Mouse (Mus musculus): Measurements from ENCODE around the gene Anks3.

Gene Anks3

DNA sequence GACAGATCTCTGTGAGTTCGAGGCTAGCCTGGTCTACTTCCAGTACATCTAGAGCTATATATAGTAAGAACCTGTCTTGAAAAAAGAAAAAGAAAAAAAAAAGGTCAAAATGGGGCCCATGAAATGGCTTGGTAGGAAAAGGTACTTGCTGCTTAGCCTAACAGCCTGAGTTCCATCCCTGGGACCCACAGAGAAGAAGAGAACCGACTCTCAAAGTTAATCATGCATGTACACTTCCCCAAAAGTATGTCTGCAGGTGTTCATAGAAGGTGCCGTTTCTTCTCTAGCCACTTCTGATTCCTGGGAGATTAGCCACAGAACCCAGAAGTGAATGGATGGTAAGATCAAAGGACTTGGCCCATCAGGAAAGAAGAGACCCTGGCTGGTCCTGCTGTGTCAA is 4.4 kb upstream of the Anks3 start:
- DNase-seq (ENCODE audit: low read depth, low spot score) = no peak

DNA sequence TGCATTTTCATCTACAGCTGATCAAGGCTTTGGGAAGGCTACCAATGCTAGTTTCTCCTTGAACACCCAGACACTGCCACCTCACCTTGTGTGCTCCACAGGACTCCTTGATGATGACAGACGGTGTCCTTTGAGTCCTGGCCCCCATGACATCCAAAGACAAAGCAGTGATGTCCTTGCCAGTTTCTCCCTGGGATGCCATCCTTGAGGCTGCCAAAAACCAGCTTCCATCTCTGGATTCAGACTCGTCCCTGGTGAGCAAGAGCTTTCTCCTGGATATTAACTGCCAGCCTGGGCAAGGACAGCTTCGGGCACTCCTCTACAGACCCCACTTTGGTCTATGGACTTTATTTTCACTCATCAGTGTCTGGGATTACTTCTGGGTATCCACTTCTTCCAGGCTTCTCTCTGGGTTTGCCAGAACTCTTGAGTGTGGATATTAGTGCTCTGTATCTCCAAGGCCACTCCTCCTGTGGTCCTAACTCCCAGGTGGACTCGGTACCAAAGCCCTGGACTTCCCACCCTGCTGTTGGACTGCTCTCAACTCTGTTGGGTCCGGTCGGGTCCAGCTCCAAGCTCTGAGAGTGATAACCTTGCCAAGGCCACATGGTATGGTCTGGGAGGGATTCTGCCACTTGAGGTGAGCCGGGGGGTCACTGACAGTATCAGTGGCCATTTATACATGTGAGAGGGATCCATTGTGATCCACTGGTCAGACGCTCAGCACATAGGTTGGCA is 1.6 kb upstream of the Anks3 start:
- DNase-seq (ENCODE audit: low read depth, low spot score) = no peak

DNA sequence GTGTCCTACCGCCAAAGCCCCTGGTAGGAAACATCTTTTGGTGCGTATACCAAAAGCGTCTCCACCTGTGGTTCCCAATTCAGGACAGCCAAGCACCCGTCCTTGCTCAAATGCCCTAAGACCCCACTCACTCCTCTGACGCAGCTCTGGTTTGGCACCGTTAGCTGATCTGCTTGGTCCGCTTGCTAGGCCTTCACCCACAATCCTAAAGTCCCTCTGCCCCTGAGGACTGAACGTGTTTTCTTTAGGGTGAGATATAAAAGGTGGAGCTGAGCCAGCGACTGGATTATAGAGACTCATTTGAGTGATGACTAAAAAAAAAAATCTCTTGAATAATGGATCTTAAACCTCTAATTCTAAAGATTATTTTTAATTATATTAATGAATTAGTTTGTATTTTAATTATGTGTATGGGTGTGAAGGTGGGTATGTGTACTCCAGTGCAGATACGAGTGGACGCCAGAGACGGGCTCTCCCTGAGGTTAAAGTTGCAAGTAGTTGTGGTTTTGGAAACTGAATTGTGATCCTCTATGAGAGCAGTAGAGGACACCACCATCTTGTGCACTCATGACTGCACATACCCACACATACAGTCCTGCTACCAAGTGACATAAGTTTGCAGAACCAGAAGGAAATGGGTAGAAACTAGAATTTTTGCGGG is 856 bp upstream of the Anks3 start:
- no peak for DNase-seq (ENCODE audit: low read depth, low spot score)

DNA sequence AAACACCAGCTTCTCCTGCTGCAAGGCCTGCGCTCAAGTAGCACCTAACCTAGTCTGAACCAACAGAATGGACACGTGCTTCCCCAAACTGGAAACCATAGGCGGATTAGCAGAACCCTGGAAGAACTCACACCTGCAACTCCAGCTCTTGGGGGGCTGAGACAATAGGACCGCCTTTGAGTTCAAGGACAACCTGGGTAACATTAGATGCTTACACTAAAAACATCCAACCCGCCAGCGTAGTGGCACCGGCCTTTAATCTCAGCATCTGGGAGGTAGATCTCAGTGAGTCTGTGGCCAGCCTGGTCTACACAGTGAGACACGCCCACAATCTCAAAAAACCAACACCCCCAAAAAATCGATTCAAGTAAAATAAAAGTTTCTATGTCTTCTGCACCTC is 659 bp downstream of the Anks3 start:
- no peak for DNase-seq (ENCODE audit: low read depth, low spot score)

DNA sequence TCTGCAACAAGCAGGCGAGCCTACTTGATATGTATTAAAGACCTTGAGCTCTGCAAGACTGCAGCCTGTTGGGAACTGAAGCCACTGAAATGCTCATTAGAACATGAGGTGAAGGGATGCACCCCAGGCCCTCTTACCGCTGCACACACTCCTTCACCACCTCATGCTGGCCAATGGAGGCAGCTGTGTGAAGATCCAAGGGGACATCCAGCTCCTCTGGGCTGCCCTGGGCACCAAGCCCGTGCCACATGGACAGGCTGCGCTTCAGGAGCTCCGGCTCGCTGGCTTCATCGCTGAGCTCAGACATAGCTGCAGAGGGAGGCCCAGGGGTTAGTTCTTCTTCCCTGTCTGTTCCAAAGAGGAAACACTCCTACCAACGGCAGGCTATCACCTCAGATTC is 3.7 kb downstream of the Anks3 start:
- no peak for DNase-seq (ENCODE audit: low read depth, low spot score)

DNA sequence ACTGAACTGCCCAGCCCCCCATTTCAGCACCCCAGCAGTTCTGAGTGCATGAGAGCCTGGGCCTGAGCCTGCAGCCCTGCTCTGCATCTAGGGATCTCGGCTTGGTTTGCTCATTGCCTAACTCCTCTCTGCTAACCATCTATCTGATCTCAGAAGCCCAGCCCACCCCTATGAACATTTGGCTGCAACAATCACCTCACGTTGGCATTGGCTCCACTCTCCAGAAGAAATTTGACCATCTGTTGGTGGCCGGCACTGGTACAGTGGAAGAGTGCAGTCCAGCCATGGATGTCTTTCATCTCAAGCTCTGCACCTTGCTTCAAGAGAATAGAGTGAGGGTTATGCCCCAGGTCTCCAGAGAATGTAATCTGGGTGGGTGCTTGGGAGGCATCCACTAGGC is 6.6 kb downstream of the Anks3 start:
- DNase-seq (ENCODE audit: low read depth, low spot score) = no peak

DNA sequence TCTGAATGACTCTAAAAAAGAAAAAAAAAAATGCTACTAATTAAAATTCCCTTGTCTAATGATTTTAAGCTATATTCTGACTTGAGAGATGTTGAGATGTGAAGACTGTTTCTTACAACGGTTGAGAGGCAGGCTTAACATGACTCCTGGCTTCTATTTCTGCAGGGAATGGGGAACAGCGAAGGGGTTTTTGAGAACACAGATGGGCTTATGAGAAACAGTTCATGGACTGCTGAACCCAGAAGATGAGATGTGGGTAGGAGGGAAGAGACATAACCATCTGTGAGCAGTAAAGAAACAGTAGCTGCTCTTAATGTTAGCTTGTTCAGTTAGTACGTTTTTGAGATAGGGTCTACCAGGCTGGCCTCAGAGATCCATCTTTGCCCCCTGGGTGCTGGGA is 7.4 kb downstream of the Anks3 start:
- no peak for DNase-seq (ENCODE audit: low read depth, low spot score)

DNA sequence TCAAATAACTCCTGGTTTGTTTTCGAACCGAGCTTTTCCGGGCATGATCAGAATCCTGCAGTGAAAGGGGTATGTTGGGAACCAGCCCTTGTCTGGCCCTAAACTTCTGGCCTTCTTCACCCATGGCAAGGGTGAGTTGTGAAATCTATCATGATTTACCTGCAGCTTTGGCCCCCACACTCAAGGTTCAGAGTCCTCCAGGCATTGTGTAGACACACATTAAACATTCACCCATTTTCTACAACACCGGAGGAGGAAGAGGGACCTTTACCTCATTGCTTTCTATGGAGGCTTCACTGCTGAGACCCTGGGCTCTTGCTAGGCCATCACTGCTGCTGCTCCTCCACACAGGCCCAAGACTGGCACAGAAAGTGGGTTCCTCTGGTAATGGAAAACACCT is 16.6 kb downstream of the Anks3 start:
- no peak for DNase-seq (ENCODE audit: low read depth, low spot score)

DNA sequence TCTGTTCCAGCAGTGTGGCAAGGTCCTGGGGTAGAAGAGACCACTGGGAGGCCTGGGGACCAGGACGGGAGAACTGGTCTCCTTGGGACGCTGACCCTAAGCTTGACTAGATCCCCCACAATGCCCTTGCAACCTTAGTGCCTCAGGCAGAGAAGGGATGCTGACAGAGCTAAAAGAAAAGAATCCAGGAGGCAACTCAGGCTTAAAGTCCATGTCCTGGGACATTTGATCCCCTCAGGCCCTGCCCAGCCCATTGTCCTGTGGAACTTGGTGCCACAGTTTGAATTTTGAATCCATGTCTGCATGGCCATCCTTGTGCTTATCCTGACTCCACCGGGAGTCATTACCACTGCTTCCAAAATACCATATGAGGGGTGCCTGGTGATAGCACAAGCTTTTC is 17.9 kb downstream of the Anks3 start:
- DNase-seq (ENCODE audit: low read depth, low spot score) = no peak

DNA sequence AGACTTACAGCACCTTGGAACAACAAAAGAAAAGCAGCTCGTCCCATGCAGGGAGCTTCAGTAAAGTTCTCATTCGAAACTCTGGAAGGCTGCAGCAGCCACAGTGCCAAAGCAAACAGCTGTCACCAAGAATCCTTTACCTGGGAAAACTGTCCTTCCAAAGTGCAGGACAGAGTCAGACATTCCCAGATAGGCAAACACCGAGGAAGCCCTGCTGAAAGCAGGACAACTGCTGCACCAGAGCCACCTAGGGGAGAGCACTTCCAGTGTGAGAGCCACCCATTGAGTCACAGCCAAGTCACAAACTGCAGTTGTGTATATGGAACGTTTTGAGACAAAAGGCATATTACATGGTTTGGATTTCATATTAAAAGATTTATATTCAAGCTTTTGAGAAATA is 18.6 kb downstream of the Anks3 start:
- DNase-seq (ENCODE audit: low read depth, low spot score) = no peak

DNA sequence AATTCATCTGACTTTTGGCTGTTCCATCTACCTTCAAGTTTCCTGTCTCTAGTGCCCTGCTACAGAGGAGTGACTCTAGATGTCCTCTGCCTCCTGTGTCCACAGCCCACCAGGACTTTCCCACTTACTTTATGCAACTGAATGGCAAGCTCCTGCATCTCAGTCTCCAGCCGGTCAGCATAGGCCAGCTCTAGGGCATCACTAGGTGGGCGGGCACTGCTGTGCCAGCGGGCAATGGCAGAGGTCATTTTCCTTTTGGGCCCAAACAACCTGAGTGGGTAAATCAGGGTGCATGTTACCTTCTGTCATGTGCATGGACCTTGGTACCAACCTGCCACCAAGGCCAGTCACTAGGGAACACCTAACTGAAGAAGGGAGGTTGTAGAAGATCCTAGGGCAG is 20.6 kb downstream of the Anks3 start:
- no peak for DNase-seq (ENCODE audit: low read depth, low spot score)

DNA sequence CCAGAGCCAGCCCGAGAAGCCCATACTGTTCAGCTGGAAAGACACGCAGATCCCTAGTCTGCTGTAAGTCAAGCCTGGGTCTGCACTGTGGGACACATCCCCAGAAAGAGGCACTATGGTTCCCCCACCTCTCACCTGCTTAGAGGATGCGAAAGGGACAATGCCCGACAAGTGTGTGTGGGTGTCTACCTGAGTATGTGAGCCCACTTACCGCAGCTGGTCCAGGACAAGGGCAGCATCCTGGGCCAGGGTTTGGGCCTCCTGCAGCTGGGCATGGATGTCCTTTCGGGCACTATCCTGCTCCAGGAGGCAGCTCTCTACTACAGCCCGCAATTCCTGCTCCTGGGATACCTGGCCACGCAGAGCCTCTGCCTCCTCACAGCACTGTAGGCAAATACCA is 21.1 kb downstream of the Anks3 start:
- no peak for DNase-seq (ENCODE audit: low read depth, low spot score)

DNA sequence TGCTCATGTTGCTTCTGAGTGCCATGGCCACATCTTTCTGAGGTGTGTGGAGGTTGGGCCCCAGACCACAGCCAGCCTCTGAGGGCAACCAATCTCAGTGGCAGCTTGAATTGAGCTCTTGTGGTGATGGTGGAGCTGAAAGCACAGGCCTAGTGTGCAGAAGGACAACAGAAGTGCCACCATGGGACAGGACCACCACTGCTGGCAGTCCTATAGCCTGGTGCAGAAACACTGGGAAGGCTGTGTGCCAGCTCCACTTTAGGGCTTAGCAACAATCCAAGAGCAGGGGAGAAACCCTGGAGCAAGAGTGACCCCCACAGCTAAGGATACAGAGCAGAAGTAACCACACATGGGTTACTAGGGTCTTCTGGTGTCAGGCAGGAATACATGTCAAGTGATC is 23.0 kb downstream of the Anks3 start:
- DNase-seq (ENCODE audit: low read depth, low spot score) = no peak

DNA sequence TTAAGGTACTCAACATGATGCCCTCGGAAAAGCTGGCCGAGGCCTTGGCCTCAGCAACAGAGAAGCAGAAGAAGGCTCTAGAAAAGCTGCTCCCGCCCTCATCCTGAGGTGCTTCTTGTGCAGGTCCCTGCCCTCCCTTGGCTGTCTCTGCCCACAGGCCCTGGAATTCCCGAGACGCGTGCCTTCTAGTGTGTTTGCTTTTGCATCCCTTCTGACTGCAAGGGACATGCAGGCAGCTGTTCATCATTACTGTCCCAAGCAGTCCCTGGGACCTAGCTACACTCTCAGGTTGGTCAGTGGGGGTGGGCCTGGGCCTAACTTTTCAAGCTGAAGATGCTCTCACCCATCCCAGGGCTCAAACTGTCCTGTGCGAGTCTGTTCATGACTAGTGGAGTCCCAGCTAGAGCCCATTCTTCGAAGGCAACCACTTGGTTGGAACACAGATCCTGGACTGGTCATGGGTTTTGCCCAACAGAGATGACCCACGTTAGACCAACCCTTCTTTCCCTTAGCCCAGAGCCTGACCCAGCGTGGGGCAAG is 23.6 kb downstream of the Anks3 start:
- no peak for DNase-seq (ENCODE audit: low read depth, low spot score)

DNA sequence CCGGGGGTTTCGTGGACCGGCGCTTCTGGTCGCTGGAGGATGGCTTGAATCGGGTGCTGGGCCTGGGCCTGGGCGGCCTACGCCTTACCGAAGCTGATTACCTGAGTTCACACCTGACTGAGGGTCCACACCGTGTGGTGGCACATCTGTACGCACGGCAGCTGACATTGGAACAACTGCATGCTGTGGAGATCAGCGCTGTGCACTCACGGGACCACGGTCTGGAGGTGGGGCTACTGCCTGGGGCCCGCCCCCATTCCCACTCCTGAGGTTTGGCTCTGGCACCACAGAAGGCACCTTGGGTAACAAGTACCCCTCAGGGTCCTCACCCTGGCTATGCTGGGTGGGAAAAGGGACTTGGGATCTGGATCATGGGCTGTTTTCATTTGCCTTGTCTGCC is 24.6 kb downstream of the Anks3 start:
- peak; percentile 24 for DNase-seq (ENCODE audit: low read depth, low spot score)

DNA sequence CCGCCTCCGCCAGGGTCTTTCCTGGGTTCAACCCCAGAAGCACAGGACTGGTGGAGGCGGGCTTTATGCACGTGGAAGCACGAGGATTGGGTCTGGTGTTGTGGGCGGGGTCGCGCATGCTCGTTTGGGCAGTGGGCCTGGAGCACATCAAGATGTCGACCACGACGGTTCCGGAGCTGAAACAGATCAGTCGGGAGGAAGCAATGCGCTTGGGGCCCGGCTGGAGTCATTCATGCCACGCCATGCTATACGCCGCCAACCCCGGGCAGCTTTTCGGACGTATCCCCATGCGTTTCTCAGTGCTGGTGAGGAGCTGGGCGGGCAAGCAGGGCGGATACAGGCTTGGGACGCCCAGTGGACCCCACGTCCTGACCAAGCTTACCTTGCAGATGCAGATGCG is 25.0 kb downstream of the Anks3 start:
- DNase-seq (ENCODE audit: low read depth, low spot score) = peak; percentile 96

DNA sequence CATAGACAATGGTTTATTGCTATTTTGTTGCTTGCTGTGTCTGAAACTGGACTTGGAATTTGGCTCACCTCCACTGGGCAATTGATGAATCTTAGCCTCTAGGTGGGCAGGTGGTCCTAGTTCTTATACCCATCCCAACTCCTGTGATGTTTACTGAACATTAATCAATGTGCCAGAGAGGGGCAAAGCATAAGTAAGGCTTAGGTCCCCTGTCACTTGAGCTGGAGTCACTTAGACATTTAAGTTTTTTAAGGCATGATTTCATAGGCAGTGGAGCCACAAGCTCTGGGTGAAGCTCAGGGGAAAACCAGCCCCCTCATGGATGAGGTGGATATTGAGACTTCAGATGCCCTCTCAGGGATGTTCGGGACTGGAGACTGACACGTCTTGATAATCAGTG is 25.5 kb downstream of the Anks3 start, which contains the start of gene Nudt16l1:
Gene Nudt16l1 (plus strand): TSS at position 301 of the 400 bp plus-strand sequence.
- no peak for DNase-seq (ENCODE audit: low read depth, low spot score)

DNA sequence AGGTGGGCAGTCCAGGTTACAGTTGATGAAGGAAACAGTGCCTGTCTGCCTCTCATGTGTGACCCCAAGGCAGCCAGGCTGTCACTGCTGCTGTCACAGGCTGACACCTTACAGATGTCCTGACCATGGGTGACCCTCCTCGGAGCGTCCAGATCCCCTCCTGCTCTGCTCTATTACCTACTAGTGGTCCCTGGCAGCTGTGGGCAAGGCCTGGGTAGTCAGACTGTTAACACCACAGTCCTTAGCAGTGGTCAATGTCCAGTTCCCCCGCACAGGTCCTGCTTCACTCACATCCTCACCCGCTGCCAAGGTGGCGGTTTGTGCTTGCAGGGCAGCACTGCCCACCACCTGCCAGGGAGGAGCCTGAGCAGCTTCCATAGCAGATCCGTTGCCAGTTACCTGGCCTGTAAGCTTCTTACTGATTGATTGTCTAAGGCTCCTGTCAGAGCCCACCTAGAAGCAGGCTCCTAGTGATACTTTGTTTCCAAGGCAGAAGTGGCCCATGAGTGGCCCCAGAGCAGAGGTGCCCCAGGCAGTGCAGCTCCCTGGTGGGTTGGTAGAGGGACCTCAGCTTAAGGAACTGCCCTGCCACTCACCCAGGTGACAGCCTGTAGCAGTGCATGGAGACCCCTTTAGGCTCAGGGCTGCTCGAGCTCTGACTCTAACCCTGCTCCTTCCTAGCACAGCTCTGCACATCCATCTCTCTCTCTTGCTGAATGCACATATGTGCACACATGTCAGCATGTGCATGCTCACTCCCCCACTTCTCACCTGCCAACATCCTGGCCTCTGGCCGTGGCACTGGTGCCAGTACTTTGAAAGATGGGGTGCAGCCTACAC is 26.4 kb downstream of the Anks3 start:
- DNase-seq (ENCODE audit: low read depth, low spot score) = no peak

DNA sequence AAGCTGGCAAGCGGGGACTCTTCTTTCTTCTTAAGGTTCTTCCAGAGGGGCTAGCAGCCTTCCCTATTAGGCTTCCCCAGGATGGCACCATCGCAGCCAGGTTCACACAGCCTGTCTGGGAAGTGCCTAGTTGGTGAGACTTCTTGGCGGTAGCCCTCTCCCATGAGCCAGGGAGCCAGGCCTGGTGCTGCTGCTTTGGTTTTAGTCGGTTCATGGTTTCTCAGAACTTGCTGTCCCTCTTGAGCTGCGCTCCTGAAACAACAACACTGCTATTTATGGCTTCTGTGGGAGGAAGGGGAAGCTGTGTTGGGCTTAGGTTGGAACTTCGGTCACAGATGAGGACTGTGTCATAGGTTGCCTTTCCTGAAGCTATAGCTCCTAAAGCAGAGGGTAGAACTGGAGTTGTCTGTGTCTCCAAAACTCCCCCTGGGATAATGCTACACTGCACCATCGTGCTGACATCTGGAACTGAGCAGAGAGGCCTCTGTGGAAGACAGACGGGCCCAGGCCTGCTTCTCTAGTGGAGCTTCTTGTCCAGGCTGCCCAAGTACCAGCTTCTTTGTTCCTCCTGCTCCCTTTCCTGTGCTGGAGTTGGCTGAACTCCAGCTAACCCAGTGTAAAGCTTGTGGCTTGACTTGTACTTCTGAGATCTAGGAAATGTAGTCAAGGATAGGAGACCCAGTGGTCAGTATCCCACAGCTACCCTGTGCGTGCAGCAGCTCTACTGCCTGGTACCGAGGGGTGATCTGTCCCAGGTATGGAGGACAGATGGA is 27.9 kb downstream of the Anks3 start:
- DNase-seq (ENCODE audit: low read depth, low spot score) = no peak

DNA sequence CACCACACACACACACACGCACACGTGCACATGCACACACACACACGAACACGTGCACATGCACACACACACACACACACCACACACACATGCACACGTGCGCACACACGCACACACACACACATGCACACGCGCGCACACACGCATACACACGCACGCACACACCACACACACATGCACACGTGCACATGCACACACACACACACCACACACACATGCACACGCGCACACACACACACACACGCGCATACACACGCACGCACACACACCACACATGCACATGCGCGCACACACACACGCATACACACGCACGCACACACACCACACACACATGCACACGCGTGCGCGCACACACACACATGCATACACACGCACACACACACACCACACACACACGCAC is 28.6 kb downstream of the Anks3 start:
- DNase-seq (ENCODE audit: low read depth, low spot score) = no peak

DNA sequence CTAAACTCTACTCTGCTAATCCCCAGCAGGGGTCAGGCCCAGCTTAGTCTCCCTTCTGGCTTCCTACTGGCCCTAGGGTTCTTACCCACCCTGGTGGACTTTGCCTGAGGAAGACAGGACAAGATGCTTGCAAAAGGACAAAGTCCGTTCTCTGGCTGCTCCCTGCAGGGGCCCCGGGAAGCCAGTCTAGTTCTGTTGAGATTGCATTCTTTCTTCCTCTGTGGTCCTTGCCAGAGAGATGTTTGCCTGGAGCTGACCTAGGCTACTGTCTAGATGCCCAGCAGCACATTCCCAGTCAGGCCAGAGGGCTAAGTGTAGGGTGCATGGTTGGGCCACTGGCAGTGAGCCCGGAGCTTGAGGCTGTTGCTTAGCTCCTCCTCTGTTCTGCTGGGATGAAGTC is 31.6 kb downstream of the Anks3 start:
- no peak for DNase-seq (ENCODE audit: low read depth, low spot score)

DNA sequence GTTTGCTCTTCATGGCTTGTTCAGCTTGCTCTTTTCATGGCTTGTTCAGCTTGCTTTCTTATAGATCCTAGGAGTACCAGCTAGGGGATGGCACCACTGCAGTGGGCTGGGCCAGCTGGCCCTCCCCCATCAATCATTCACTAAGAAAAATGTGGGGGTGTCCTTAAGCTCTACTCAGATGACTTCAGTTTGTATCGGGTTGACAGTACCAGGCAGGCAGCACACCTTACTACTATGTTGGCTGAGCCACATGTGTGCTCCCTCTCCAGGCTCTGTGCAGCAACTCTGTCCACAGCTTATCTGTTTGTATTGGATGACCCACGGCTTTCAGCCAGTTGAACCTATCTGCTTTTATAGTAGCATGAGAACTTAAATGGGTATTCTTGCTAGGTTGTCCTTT is 35.5 kb downstream of the Anks3 start:
- no peak for DNase-seq (ENCODE audit: low read depth, low spot score)

Data from mesoderm, embryonic 11.5 days (tissue).